Mouse (Mus musculus): Measurements from ENCODE around the gene Fhit.

Gene Fhit

GRCm38 (mm10) chr14:10129675-10130074 lies 1032.2 kb downstream of the Fhit start:
- DNase-seq (ENCODE audit: low read depth) = no peak

GRCm38 (mm10) chr14:10129088-10129487 lies 1032.7 kb downstream of the Fhit start:
- DNase-seq (ENCODE audit: low read depth) = no peak

- DNase-seq (ENCODE audit: low read depth) = no peak
Measured at GRCm38 (mm10) chr14:10126536-10126935, 1035.3 kb downstream of the Fhit start.

- DNase-seq (ENCODE audit: low read depth) = no peak
Measured at GRCm38 (mm10) chr14:10122176-10122575, 1039.7 kb downstream of the Fhit start.

GRCm38 (mm10) chr14:10096236-10096635 lies 1065.6 kb downstream of the Fhit start:
- no peak for DNase-seq (ENCODE audit: low read depth)

GRCm38 (mm10) chr14:10079062-10079461 lies 1082.8 kb downstream of the Fhit start:
- no peak for DNase-seq (ENCODE audit: low read depth)

- DNase-seq (ENCODE audit: low read depth) = no peak
Measured at GRCm38 (mm10) chr14:10049947-10050346, 1111.9 kb downstream of the Fhit start.

GRCm38 (mm10) chr14:10047123-10047783 lies 1114.6 kb downstream of the Fhit start:
- no peak for DNase-seq (ENCODE audit: low read depth)

GRCm38 (mm10) chr14:10046336-10047122 lies 1115.3 kb downstream of the Fhit start:
- DNase-seq (ENCODE audit: low read depth) = no peak

- DNase-seq (ENCODE audit: low read depth) = no peak
Measured at GRCm38 (mm10) chr14:10038021-10038420, 1123.8 kb downstream of the Fhit start.

GRCm38 (mm10) chr14:10036685-10037215 lies 1125.1 kb downstream of the Fhit start:
- DNase-seq (ENCODE audit: low read depth) = no peak

GRCm38 (mm10) chr14:10035682-10036081 lies 1126.2 kb downstream of the Fhit start:
- DNase-seq (ENCODE audit: low read depth) = no peak

GRCm38 (mm10) chr14:10035270-10035669 lies 1126.6 kb downstream of the Fhit start:
- no peak for DNase-seq (ENCODE audit: low read depth)

- DNase-seq (ENCODE audit: low read depth) = no peak
Measured at GRCm38 (mm10) chr14:10023382-10023781, 1138.5 kb downstream of the Fhit start.

GRCm38 (mm10) chr14:10022304-10022703 lies 1139.5 kb downstream of the Fhit start:
- DNase-seq (ENCODE audit: low read depth) = no peak

GRCm38 (mm10) chr14:10020400-10021140 lies 1141.3 kb downstream of the Fhit start:
- no peak for DNase-seq (ENCODE audit: low read depth)

GRCm38 (mm10) chr14:10013817-10014266 lies 1148.0 kb downstream of the Fhit start:
- no peak for DNase-seq (ENCODE audit: low read depth)

GRCm38 (mm10) chr14:10013003-10013816 lies 1148.6 kb downstream of the Fhit start:
- DNase-seq (ENCODE audit: low read depth) = no peak

GRCm38 (mm10) chr14:10006278-10006677 lies 1155.6 kb downstream of the Fhit start:
- no peak for DNase-seq (ENCODE audit: low read depth)

GRCm38 (mm10) chr14:10003847-10004246 lies 1158.0 kb downstream of the Fhit start:
- no peak for DNase-seq (ENCODE audit: low read depth)

- DNase-seq (ENCODE audit: low read depth) = no peak
Measured at GRCm38 (mm10) chr14:9990677-9991076, 1171.2 kb downstream of the Fhit start.
